Mouse (Mus musculus): ENCODE data around the gene Agbl4.

DNA sequence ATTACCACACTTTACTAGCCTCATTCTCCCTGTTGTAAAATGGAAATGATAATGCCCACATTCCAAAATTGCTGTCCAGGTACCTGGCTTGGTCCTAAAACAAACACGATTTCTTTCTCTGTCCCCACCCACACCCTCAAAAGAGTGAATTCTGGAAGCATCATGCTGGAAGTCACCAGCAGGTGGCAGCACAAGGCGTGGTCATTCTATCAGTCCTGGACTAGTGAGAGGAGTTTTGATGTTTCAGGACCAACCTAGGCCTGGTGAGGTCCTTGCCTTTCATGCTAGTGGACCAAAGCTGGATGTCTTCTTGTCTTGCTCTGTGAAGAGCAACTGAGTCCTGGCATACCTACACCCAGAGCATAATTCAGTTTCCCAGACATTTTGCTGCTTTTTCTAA lies 1098.5 kb downstream of the Agbl4 start:
- TF ChIP-seq USF1 (IDR thresholded peaks at IDR 0.05; ENCODE audit: low read depth) (no peak), CTCF (IDR thresholded peaks at IDR 0.05; ENCODE audit: control insufficient read depth, insufficient read depth, insufficient read length) (no peak), MAX (IDR thresholded peaks at IDR 0.05) (no peak)

Data from C2C12 (cell line).